Mouse (Mus musculus): ENCODE measurements around the gene Atp6v1g2.
"Not testable (repeated sequence)": the region's sequence is repeated elsewhere in the genome, so short reads cannot be mapped to it uniquely, and the experiment has no call there.

Gene Atp6v1g2

GRCm38 (mm10) chr17:35202442-35202841, 31.0 kb upstream of the Atp6v1g2 start:
- DNase-seq (ENCODE audit: extremely low spot score, low read depth, low spot score): no peak

GRCm38 (mm10) chr17:35204494-35205379, 28.7 kb upstream of the Atp6v1g2 start, which contains the start of gene Lta:
TSS of gene Lta (minus strand) at chr17:35205351.
- DNase-seq (ENCODE audit: extremely low spot score, low read depth, low spot score): no peak

- DNase-seq (ENCODE audit: extremely low spot score, low read depth, low spot score): no peak
Observed at GRCm38 (mm10) chr17:35205380-35205769, 28.1 kb upstream of the Atp6v1g2 start.

GRCm38 (mm10) chr17:35209785-35210535, 23.5 kb upstream of the Atp6v1g2 start:
- no peak for DNase-seq (ENCODE audit: extremely low spot score, low read depth, low spot score)

DNA sequence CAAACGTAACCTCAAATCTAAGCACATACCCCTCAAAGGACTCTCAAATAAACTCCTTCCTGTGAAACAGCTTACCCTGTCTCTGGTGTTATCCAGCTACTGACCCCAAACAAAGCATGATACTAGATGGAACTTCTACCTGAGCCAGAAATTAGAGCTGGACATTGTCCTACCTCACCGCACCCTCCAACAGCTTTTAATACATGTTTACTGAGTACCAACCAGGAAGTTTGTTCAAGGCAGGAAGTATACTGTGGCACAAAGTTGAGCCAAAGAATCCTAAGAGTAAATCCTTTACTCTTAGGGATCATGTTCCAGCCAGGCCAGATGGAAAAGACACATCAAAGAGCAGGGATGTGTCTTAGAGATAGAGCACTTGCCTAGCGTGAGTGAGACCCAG, 22.9 kb upstream of the Atp6v1g2 start:
- no peak for DNase-seq (ENCODE audit: extremely low spot score, low read depth, low spot score)

- DNase-seq (ENCODE audit: extremely low spot score, low read depth, low spot score): no peak
Observed at GRCm38 (mm10) chr17:35213071-35213470, 20.4 kb upstream of the Atp6v1g2 start.

GRCm38 (mm10) chr17:35218516-35219193, 14.8 kb upstream of the Atp6v1g2 start:
- DNase-seq (ENCODE audit: extremely low spot score, low read depth, low spot score): no peak

GRCm38 (mm10) chr17:35219601-35220041, 13.8 kb upstream of the Atp6v1g2 start:
- no peak for DNase-seq (ENCODE audit: extremely low spot score, low read depth, low spot score)

GRCm38 (mm10) chr17:35220156-35220952, 13.1 kb upstream of the Atp6v1g2 start, which contains the start of gene Gm16181:
TSS of gene Gm16181 (plus strand) at chr17:35220834.
- no peak for DNase-seq (ENCODE audit: extremely low spot score, low read depth, low spot score)

DNA sequence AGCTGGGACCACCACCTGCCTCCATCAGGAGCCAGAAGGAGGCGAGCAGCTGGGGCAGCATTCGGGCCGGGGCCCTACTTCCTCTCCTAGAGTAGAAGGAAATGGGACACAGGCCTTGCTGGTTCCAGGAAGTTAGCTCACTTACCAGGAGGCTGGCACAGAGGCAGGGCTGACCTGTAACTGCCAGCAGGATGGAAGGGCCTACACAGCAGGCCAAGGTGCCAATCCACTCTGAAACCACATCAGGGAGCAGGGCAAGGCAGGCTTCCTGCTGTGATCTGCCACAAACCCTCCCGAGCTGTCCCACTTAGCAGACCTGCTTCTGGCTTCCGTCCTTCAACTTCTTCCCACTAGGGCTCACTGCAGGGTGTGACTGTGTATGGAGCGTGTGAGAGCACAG, 11.2 kb upstream of the Atp6v1g2 start:
- DNase-seq (ENCODE audit: extremely low spot score, low read depth, low spot score): no peak

DNA sequence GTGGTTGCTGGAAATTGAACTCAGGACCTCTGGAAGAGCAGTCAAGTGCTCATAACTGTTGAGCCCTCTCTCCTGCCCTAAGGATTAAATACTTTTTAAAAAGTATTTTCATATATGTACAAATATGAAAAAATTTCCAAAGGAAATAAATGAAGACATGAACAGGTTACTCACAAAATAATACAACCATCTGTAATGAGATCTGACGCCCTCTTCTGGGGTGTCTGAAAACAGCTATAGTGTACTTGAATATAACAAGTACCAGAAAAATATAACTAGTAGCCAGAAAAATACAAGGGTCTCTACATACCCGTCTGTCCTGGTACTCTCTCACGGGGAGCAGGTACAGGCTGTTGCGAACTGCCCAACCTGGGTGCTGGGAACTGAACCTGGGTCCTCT, 8.8 kb upstream of the Atp6v1g2 start:
- DNase-seq (ENCODE audit: extremely low spot score, low read depth, low spot score): no peak

DNA sequence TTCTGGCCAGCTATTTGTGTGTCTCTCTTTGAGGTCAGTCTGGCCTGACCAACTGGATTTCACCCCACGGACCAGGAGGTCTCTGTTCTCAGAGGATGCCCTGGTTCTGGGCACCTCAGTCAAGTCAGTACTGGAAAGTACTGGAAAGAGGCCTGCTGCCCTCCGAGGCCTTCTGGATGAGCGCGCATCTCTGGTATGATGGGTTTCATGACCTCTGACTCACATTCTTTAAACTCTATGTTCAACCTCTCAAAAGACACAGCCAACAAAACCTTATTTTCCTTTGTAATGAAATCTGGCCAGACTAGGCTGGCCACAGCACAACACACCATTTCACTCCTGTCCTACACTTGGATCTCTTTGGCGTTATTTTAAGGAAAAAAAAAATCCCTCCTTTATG, 8.0 kb upstream of the Atp6v1g2 start:
- DNase-seq (ENCODE audit: extremely low spot score, low read depth, low spot score): no peak

DNA sequence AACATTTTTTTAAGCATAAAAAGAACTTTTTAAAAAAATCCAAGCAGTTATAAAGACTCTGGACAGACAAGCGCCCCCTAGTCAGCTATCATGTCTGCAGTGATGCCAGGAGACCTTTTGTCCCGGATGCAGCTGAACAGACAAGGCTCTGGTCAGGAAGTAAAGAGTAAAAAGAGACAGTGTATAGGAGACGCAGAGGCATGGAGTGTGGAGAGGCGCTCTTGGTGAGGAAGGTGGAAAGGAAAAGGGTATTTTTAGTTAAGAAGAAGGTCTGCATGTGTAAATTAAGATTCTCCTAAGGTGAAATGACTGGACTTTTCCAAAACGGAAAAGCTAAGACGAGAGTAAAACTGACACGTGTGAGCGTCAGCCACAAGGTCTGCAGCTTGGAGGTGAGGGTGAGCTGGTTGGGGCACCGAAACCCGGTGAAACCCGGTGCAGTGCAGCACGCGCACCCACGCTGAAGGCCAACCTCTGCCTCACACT, 6.9 kb upstream of the Atp6v1g2 start:
- no peak for DNase-seq (ENCODE audit: extremely low spot score, low read depth, low spot score)

DNA sequence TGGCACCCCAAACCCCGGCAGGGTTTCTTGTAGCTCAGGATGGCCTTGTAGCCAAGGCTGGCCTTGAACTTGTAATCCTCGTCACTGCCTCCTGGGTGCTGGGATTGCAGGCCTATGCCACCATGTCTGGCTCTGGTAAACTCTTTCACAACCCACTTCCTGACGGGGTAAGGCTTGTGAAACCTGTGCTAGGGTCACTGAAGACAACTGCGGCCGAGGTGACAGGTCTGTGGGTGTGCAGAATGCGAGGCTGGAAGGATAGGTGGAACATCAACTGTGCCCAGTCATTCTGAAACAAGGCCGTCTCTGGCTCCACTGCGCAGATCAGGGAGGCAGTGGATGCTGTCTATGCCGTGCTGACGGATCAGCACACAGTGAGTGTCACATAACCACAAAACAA, 2.4 kb upstream of the Atp6v1g2 start:
- no peak for DNase-seq (ENCODE audit: extremely low spot score, low read depth, low spot score)

GRCm38 (mm10) chr17:35232043-35232442, 1.4 kb upstream of the Atp6v1g2 start:
- DNase-seq (ENCODE audit: extremely low spot score, low read depth, low spot score): peak; percentile 73

DNA sequence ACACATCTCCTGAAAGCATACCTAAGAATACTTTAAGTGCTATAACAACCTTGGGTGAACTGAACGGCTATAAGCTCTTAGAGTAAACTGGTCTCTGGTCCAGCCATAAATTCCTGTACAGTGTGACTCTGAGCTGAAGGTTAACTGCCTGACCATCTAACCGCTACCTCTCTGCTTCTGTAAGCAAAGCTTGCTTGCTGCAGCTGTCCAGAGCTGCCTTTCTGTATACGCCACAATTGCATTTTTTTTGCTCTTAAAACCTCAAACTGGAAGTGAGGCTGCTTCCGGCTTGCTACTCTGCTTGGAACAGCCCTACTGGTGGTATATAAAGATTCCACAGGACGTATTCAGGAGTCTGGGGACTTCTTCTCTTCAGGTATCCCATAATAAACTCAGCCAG, 801 bp upstream of the Atp6v1g2 start:
- no peak for DNase-seq (ENCODE audit: extremely low spot score, low read depth, low spot score)

- not testable (repeated sequence) for DNase-seq (ENCODE audit: extremely low spot score, low read depth, low spot score)
Observed at GRCm38 (mm10) chr17:35234090-35234489, 630 bp downstream of the Atp6v1g2 start.

GRCm38 (mm10) chr17:35234903-35235302, 1.4 kb downstream of the Atp6v1g2 start:
- no peak for DNase-seq (ENCODE audit: extremely low spot score, low read depth, low spot score)

DNA sequence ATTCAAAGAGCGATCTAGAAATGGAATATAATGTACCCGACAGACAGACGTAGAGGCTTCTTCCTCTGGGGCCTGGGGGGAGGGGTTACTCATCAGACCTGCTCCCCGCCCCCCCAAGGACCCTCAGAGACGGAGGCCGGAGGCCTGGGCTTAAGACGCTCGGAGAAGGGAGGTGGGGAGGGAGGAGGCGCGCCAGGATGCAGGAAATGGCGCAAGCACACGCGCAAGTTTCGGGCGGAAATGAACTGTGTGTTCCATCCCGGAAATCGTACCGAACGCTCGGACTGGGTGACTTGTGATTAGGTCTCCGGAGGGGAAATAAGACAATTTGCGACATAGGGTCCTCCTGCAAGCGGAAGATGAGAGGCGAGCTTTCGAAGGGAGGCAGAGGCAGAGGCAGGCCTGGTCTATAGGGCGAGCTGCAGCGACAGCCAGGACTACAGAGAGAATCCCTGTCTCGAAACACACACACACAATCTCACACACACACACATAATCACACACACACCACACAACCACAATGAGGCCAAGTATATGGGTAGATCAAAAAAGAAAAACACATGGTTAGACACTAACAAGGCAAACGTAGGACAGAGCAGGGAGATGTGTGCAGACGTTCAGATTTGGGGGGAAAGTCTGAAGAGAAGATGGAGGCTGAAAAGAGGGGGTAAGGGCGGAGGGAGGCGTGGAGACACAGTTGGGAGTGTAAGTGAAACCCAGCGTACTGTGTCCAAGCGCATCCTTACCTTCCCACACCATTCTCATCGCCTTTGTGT, 2.3 kb downstream of the Atp6v1g2 start, which contains the start of gene Nfkbil1:
Gene Nfkbil1, minus strand, starts transcription at position 179 of the 776 bp plus-strand sequence.
- peak; percentile 77 for DNase-seq (ENCODE audit: extremely low spot score, low read depth, low spot score)

DNA sequence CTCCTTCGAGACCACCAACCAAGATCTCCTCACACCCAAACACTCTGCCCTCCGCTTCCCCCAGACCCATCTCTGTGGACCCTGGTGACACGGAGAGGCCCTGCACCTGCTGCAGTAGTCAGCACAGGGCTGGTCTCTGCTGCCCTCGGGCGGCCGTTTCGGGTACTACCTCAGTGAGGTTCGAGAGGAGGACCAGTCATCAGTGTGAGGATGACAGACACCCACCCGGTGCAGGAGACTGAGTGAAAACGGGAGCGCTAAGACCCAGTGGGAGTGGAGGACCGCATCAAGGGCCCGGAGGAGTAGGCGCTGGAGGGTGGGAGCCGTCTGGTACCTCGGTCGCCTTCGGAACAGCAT, 2.9 kb downstream of the Atp6v1g2 start:
- peak; percentile 69 for DNase-seq (ENCODE audit: extremely low spot score, low read depth, low spot score)
